Mouse (Mus musculus) layer of hippocampus, adult 8-10 months (tissue): ENCODE results near the gene S100a1. TPM values are rescaled to one million over a fixed set of nuclear protein-coding genes. Genes with fewer than 3 reads are reported as not detected.

Experiments used
- DNase-seq, 2 experiments: peaks; one replicate each; pipeline ENCODE4 v3.0.0; 2022; ENCODE audit warnings: low spot score in 2 of 2
- total RNA-seq, 4 experiments: library from RNA; stranded (reverse); gene quantifications; 2 replicates each; pipeline ENCODE4 v1.2.4; 2022

S100a1 gene
- total RNA-seq, 4 experiments from 2014 or later = 87.1 to 154 (median 123) TPM

DNA sequence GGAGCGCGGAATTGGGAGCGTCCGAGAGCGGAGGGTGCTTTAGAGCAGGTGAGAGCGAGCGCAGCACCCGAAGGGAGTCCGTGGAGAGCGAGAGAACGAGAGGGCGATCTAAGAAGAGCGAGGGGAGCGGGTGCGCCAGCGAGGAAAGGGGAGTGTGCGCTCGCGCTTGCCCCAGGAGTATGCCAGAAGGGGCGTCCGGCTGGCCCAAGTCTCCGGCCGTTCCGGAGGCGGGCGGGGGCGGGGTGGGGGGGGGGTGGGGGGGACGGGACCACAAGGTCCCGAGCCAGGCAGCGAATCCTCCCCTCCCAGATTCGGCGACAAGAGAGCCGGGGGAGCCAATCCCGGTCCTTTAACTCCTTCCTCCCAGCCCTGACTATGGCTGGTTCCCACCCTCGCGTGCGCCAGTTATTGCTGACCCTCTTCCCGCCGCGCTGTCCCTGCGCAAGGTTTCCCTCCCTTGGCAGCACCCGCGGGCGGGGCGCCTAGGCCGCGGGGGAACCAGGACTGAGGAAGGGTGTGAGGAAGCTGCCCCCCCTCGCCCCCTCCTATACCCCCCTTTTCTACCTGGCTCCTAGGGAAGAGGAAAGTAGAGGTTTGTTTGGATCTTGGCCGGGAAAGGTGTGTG lies 48.4 kb downstream of the S100a1 start, which contains the start of gene Npr1:
Gene Npr1, minus strand, starts transcription at position 181 of the 625 bp plus-strand sequence.
- DNase-seq = no peak

DNA sequence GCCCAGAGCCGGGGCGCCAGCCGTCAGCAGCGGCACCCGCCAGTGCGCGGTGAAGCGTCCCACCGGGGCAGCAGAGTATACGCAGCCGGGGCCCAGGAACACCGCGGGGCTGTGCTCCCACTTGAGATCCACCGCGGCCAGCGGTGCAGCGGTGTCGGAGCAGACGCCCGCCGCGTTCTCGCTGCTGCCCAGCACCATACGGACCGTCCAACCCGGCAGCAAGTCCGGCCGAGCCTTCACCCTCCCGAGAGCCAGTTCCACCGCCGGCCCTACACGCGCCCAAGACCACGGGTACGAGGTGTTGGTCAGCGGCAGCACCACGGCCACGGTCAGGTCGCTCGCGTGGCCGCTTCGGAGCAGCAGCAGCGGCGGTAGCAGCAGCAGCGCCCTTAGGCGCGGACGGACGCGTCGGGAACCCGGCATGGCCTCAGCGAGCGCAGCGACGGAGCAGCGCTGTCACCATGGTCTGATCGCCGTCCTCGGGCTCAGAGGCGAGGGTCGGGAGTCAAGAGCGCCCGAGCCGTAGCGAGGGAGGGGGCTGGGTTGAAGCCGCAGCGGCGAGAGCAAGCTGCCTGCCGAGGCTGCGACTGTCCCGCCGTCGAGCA lies 49.0 kb downstream of the S100a1 start:
- no peak for DNase-seq

DNA sequence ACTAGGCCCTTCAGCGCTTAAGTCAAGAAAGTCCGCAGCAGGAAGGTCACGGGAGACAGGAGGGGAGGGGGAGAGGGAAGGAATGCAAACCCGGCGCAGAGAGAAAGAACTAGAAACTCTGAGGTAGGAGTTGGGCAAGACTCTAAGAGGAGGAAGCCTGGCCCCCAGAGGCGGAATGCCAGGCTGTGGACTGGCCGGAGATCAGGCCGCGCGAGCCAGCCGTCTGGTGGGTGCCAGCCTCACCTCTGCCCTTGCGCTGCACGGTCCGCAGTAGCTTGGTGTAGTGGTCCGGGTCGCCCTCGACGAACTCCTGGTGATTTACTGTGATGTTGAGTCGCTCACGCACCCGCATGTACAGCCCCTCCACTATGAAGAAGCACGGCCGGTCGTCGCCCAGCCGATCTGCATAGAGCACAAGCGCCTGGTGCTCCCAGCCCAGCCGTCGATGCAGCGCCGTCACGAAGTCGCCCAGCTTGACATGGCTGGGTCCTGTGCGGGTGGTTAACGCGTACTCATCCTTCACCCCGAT lies 49.6 kb downstream of the S100a1 start:
- no peak for DNase-seq

DNA sequence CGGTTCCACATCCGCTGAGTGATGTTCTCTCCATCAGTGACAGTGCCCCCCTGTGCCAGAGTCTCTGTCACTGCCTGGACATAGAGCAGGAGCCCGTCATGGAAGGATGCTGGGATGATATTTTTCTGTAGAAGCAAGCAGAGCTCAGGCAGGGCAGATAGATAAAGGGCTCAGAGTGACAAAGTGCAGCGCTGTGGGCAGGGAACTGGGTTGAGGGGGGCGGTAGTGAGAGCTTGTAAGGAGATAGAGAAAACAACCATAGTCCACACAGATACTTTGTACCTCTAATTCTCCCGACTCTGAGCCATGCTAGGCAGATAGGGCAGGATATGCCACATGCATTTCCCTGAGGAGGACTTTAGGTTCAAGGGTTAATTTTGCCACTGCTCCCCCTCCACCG lies 51.6 kb downstream of the S100a1 start:
- no peak for DNase-seq

DNA sequence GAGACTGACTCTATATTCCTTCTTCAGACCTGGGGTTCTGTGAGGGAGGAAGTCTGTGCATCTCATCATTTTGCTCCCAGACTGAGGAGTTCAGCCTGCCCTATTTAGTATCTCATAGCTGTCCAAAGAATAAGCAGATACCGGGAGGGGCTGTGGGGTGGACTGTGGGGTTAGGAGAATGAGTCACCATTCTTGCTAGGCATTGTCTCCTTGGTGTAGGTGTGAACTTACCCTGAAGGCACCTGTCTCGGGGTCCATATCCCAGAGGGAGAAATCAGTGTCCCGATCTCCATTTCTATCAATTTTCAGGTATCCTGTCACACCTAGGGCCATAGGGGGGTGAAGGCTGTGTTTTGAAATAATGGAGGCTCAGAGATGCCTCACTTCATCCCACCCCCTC lies 52.3 kb downstream of the S100a1 start:
- no peak for DNase-seq

Other genes starting within 250 kb of the S100a1 start
- 10 to 100 TPM; 32.8 to 38.7 (median 33.0) TPM for gene Dennd4b, start 249.2 kb downstream of the S100a1 start, total RNA-seq
- gene Gatad2b, start 221.2 kb downstream of the S100a1 start, total RNA-seq = 100 to 1,000 TPM; 100 to 109 (median 104) TPM
- gene Slc27a3, start 124.5 kb downstream of the S100a1 start, total RNA-seq = 10 to 100 TPM in 3 of 4 experiments, 1 to 10 TPM in 1; 9.1 to 12.7 (median 12.1) TPM
- gene Ints3, start 80.8 kb downstream of the S100a1 start, total RNA-seq = 10 to 100 TPM; 56.4 to 85.0 (median 73.0) TPM
- gene Npr1, start 48.5 kb downstream of the S100a1 start, total RNA-seq = 1 to 10 TPM; 5.1 to 6.7 (median 5.8) TPM
- gene Ilf2, start 38.3 kb downstream of the S100a1 start, total RNA-seq = 10 to 100 TPM; 84.2 to 89.7 (median 87.4) TPM
- gene Snapin, start 23.4 kb downstream of the S100a1 start, total RNA-seq = 10 to 100 TPM; 54.7 to 68.9 (median 63.0) TPM
- 100 to 1,000 TPM; 146 to 155 (median 153) TPM for gene Chtop, start 4.9 kb downstream of the S100a1 start, total RNA-seq
- 10 to 100 TPM; 16.9 to 33.3 (median 24.9) TPM for gene S100a13, start within 50 bp of the S100a1 start, total RNA-seq
- gene S100a14, start 12.5 kb upstream of the S100a1 start, total RNA-seq = 1 to 10 TPM in 1 of 4 experiments, under 1 TPM in 1, not detected in 2; 0.49 to 1.3 TPM
- gene S100a16, start 22.9 kb upstream of the S100a1 start, total RNA-seq = 100 to 1,000 TPM in 2 of 4 experiments, 10 to 100 TPM in 2; 69.8 to 134 (median 102) TPM
- 1 to 10 TPM in 3 of 4 experiments, under 1 TPM in 1; 0.35 to 1.8 (median 1.2) TPM for gene S100a3, start 46.2 kb upstream of the S100a1 start, total RNA-seq
- gene S100a2, start 75.9 kb upstream of the S100a1 start, total RNA-seq = not detected
- not detected for gene Gm42674, start 87.5 kb upstream of the S100a1 start, total RNA-seq
- gene S100a4, start 89.4 kb upstream of the S100a1 start, total RNA-seq = 10 to 100 TPM in 1 of 4 experiments, 1 to 10 TPM in 3; 2.7 to 17.2 (median 5.7) TPM
- gene S100a5, start 94.1 kb upstream of the S100a1 start, total RNA-seq = not detected
- gene S100a6, start 98.5 kb upstream of the S100a1 start, total RNA-seq = 10 to 100 TPM; 22.1 to 95.0 (median 51.5) TPM
- gene S100a7a, start 139.6 kb upstream of the S100a1 start, total RNA-seq = under 1 TPM in 3 of 4 experiments, not detected in 1; 0.34 to 0.62 (median 0.49) TPM
- gene S100a8, start 154.6 kb upstream of the S100a1 start, total RNA-seq = 1 to 10 TPM in 1 of 4 experiments, not detected in 3; 1.2 TPM
- 1 to 10 TPM in 1 of 4 experiments, not detected in 3; 1.1 TPM for gene S100a9, start 181.3 kb upstream of the S100a1 start, total RNA-seq
- not detected for gene Pglyrp4, start 212.5 kb upstream of the S100a1 start, total RNA-seq